39 mouse cellular contexts compared by ENCODE assay signal in the genomic region with DNA sequence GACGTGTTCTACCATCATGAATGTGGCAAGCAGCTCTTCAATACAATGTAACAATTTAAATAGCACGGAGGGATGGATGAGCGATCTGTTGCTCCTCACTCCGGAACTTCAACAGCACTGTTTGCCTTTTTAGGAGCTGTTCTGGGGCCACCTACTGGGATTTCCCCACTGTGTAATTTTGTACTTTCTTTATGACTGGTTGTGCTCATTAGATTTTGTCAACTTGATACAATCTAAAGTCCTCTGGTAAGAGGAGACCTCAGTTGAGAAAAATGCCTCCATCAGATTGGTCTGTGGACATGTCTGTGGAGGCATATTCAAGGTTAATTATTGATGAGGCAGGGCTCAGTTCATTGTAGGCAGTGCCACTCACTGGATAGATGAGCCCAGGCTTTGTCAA. TPM values are rescaled to one million over a fixed set of nuclear protein-coding genes. Genes with fewer than 3 reads are reported as not detected.
"Had no signal": no experiment of that assay in that cellular context is flagged by ENCODE, and none has a peak within 500 bp of the region (broad histone marks: within the 10 kb centered on the region; RNA-seq: fewer than 3 reads in every experiment).

No protein-coding gene starts in this region.

- H3K4me3 ChIP-seq: heart, embryonic 10.5 days; heart, embryonic 12.5 days; hindbrain, embryonic 10.5 days; hindbrain, embryonic 12.5 days; intestine, embryonic 15.5 days; layer of hippocampus, adult 2 months; limb, embryonic 13.5 days; limb, embryonic 15.5 days; liver, embryonic 12.5 days had no signal

- ATAC-seq: hindbrain, embryonic 16.5 days; intestine, embryonic 15.5 days; intestine, postnatal 0 days; liver, embryonic 12.5 days had no signal

- H3K4me2 ChIP-seq: heart, embryonic 12.5 days; hindbrain, embryonic 12.5 days; hindbrain, embryonic 14.5 days; intestine, embryonic 15.5 days; limb, embryonic 13.5 days; limb, embryonic 15.5 days; liver, embryonic 12.5 days had no signal

- H3K9ac ChIP-seq: heart, embryonic 12.5 days; hindbrain, embryonic 12.5 days; hindbrain, embryonic 14.5 days; intestine, embryonic 15.5 days; limb, embryonic 13.5 days; limb, embryonic 15.5 days; liver, embryonic 12.5 days had no signal

- DNase-seq: gastrocnemius, postnatal 25 days; heart, adult 18-20 months; heart, postnatal 10 days; heart, postnatal 4 days; kidney, adult 18-20 months; kidney, adult 8-10 months; kidney, postnatal 10 days; kidney, postnatal 25 days; kidney, postnatal 4 days; left cerebral cortex, postnatal 4 days had no signal

- H3K27me3 ChIP-seq: heart, embryonic 12.5 days; hindbrain, embryonic 12.5 days; intestine, embryonic 15.5 days; limb, embryonic 13.5 days; limb, embryonic 15.5 days; liver, embryonic 12.5 days had no signal

- H3K9me3 ChIP-seq: heart, embryonic 10.5 days; hindbrain, embryonic 10.5 days; hindbrain, embryonic 12.5 days; intestine, embryonic 15.5 days; limb, embryonic 15.5 days; liver, embryonic 12.5 days had no signal

- H3K36me3 ChIP-seq: heart, embryonic 10.5 days; heart, embryonic 12.5 days; hindbrain, embryonic 10.5 days; hindbrain, embryonic 12.5 days; intestine, embryonic 15.5 days; limb, embryonic 13.5 days; limb, embryonic 15.5 days; liver, embryonic 12.5 days had no signal

- H3K27ac ChIP-seq: heart, embryonic 10.5 days; hindbrain, embryonic 10.5 days; hindbrain, embryonic 12.5 days; hindbrain, embryonic 14.5 days; intestine, embryonic 15.5 days; layer of hippocampus, adult 2 months; limb, embryonic 13.5 days; limb, embryonic 15.5 days; liver, embryonic 12.5 days had no signal

- H3K4me1 ChIP-seq: heart, embryonic 10.5 days; heart, embryonic 12.5 days; hindbrain, embryonic 10.5 days; hindbrain, embryonic 12.5 days; intestine, embryonic 15.5 days; limb, embryonic 13.5 days; limb, embryonic 15.5 days; liver, embryonic 12.5 days had no signal

RNA-seq across cellular contexts. Expression of gene Wfdc15b, which starts 10.6 kb away (rescaled TPM):
- total RNA-seq: gastrocnemius, adult 18-20 months; gastrocnemius, adult 8-10 months; gastrocnemius, postnatal 25 days; gastrocnemius, postnatal 4 days; granulocyte monocyte progenitor cell, adult 5-6 weeks; heart, adult 18-20 months; heart, adult 8-10 months; heart, postnatal 10 days; heart, postnatal 25 days; heart, postnatal 4 days; layer of hippocampus, adult 2 months; layer of hippocampus, postnatal 10 days; layer of hippocampus, postnatal 25 days; left cerebral cortex, adult 8-10 months; left cerebral cortex, postnatal 10 days; left cerebral cortex, postnatal 25 days; left cerebral cortex, postnatal 4 days had no signal
- polyA plus RNA-seq: heart, embryonic 10.5 days; heart, embryonic 12.5 days; heart, embryonic 14.5 days; hindbrain, embryonic 10.5 days; hindbrain, embryonic 12.5 days; hindbrain, embryonic 14.5 days; hindbrain, embryonic 16.5 days; limb, embryonic 11.5 days; limb, embryonic 13.5 days; limb, embryonic 15.5 days; liver, embryonic 12.5 days had no signal

RNA-seq across cellular contexts. Expression of gene Wfdc15a, which starts 11.0 kb away (rescaled TPM):
- total RNA-seq: gastrocnemius, adult 18-20 months; gastrocnemius, adult 8-10 months; gastrocnemius, postnatal 25 days; gastrocnemius, postnatal 4 days; granulocyte monocyte progenitor cell, adult 5-6 weeks; heart, adult 18-20 months; heart, adult 8-10 months; heart, postnatal 10 days; heart, postnatal 25 days; heart, postnatal 4 days; layer of hippocampus, adult 2 months; layer of hippocampus, postnatal 10 days; layer of hippocampus, postnatal 25 days; left cerebral cortex, adult 8-10 months; left cerebral cortex, postnatal 10 days; left cerebral cortex, postnatal 25 days; left cerebral cortex, postnatal 4 days; liver, adult 2 months had no signal
- polyA plus RNA-seq: heart, embryonic 10.5 days; heart, embryonic 12.5 days; heart, embryonic 14.5 days; heart, embryonic 16.5 days; hindbrain, embryonic 10.5 days; hindbrain, embryonic 12.5 days; hindbrain, embryonic 14.5 days; hindbrain, embryonic 16.5 days; intestine, embryonic 15.5 days; intestine, postnatal 0 days; kidney, embryonic 14.5 days; kidney, embryonic 16.5 days; limb, embryonic 11.5 days; limb, embryonic 13.5 days; limb, embryonic 15.5 days; liver, adult 2 months; liver, embryonic 12.5 days had no signal

RNA-seq across cellular contexts. Expression of gene Wfdc12, which starts 20.5 kb away (rescaled TPM):
- total RNA-seq: gastrocnemius, adult 18-20 months; gastrocnemius, adult 8-10 months; gastrocnemius, postnatal 25 days; gastrocnemius, postnatal 4 days; heart, adult 18-20 months; heart, adult 8-10 months; heart, postnatal 10 days; heart, postnatal 25 days; heart, postnatal 4 days; layer of hippocampus, adult 2 months; layer of hippocampus, postnatal 10 days; layer of hippocampus, postnatal 25 days; left cerebral cortex, adult 8-10 months; left cerebral cortex, postnatal 10 days; left cerebral cortex, postnatal 25 days; left cerebral cortex, postnatal 4 days; liver, adult 2 months had no signal
- polyA plus RNA-seq: heart, embryonic 10.5 days; heart, embryonic 12.5 days; heart, embryonic 14.5 days; heart, embryonic 16.5 days; hindbrain, embryonic 10.5 days; hindbrain, embryonic 12.5 days; hindbrain, embryonic 14.5 days; hindbrain, embryonic 16.5 days; intestine, embryonic 15.5 days; intestine, postnatal 0 days; kidney, embryonic 14.5 days; kidney, embryonic 16.5 days; limb, embryonic 11.5 days; limb, embryonic 13.5 days; liver, adult 2 months; liver, embryonic 12.5 days had no signal

RNA-seq across cellular contexts. Expression of gene Svs2, which starts 27.4 kb away (rescaled TPM):
- total RNA-seq: gastrocnemius, adult 18-20 months; gastrocnemius, adult 8-10 months; gastrocnemius, postnatal 25 days; gastrocnemius, postnatal 4 days; granulocyte monocyte progenitor cell, adult 5-6 weeks; heart, adult 18-20 months; heart, adult 8-10 months; heart, postnatal 10 days; heart, postnatal 25 days; heart, postnatal 4 days; layer of hippocampus, adult 2 months; layer of hippocampus, postnatal 10 days; layer of hippocampus, postnatal 25 days; left cerebral cortex, adult 8-10 months; left cerebral cortex, postnatal 10 days; left cerebral cortex, postnatal 25 days; left cerebral cortex, postnatal 4 days; liver, adult 2 months had no signal
- polyA plus RNA-seq: heart, embryonic 10.5 days; heart, embryonic 12.5 days; heart, embryonic 14.5 days; heart, embryonic 16.5 days; hindbrain, embryonic 10.5 days; hindbrain, embryonic 12.5 days; hindbrain, embryonic 14.5 days; hindbrain, embryonic 16.5 days; intestine, embryonic 15.5 days; intestine, postnatal 0 days; kidney, embryonic 14.5 days; kidney, embryonic 16.5 days; limb, embryonic 11.5 days; limb, embryonic 13.5 days; limb, embryonic 15.5 days; liver, adult 2 months; liver, embryonic 12.5 days had no signal

RNA-seq across cellular contexts. Expression of gene Wfdc5, which starts 28.4 kb away (rescaled TPM):
- total RNA-seq: gastrocnemius, postnatal 25 days; gastrocnemius, postnatal 4 days; granulocyte monocyte progenitor cell, adult 5-6 weeks; heart, adult 18-20 months; heart, adult 8-10 months; heart, postnatal 10 days; heart, postnatal 25 days; heart, postnatal 4 days; layer of hippocampus, adult 2 months; layer of hippocampus, postnatal 10 days; layer of hippocampus, postnatal 25 days; left cerebral cortex, adult 8-10 months; left cerebral cortex, postnatal 10 days; left cerebral cortex, postnatal 25 days; left cerebral cortex, postnatal 4 days; liver, adult 2 months had no signal
- polyA plus RNA-seq: heart, embryonic 10.5 days; heart, embryonic 12.5 days; heart, embryonic 14.5 days; heart, embryonic 16.5 days; hindbrain, embryonic 10.5 days; hindbrain, embryonic 12.5 days; hindbrain, embryonic 14.5 days; hindbrain, embryonic 16.5 days; intestine, embryonic 15.5 days; kidney, embryonic 14.5 days; kidney, embryonic 16.5 days; limb, embryonic 11.5 days; limb, embryonic 13.5 days; liver, adult 2 months; liver, embryonic 12.5 days had no signal
